Mouse (Mus musculus): ENCODE data around the gene Gm49388. TPM values are rescaled to one million over a fixed set of nuclear protein-coding genes. Genes with fewer than 3 reads are reported as not detected.

The Gm49388 gene
- polyA plus RNA-seq, 1 experiment: not detected

GRCm38 (mm10) chr7:127808821-127809220 lies 23.4 kb downstream of the Gm49388 start:
- Histone ChIP-seq H3K27ac (ENCODE audit: insufficient read depth, low read length) (no peak overlapping the region), H3K36me3 (ENCODE audit: control insufficient read depth, insufficient read depth, low read length, poor library complexity, severe bottlenecking) (no peaks in the 10 kb centered on the region), H3K9ac (ENCODE audit: low read depth, poor library complexity, severe bottlenecking) (no peak overlapping the region), H3K4me1 (ENCODE audit: control insufficient read depth, insufficient read depth, low read length) (no peaks in the 10 kb centered on the region), H3K27me3 (ENCODE audit: control insufficient read depth, insufficient read depth, low read length, poor library complexity, severe bottlenecking) (no peaks in the 10 kb centered on the region), H3K4me3 (ENCODE audit: low read depth, low read length) (no peak overlapping the region), H3K9me3 (replicated peaks; ENCODE audit: control insufficient read depth, insufficient read depth, low read length, poor library complexity, severe bottlenecking) (no peaks in the 10 kb centered on the region)
- TF ChIP-seq EP300 (IDR thresholded peaks at IDR 0.05; ENCODE audit: insufficient read depth, low read depth, low read length): no peak
- no peak for TF ChIP-seq CTCF (IDR thresholded peaks at IDR 0.05; ENCODE audit: low read depth, low read length)
- TF ChIP-seq POLR2A (IDR thresholded peaks at IDR 0.05; ENCODE audit: insufficient read depth, low read length): no peak

GRCm38 (mm10) chr7:127809846-127810245 lies 24.4 kb downstream of the Gm49388 start:
- Histone ChIP-seq H3K9ac (ENCODE audit: low read depth, poor library complexity, severe bottlenecking) (no peak overlapping the region), H3K4me1 (ENCODE audit: control insufficient read depth, insufficient read depth, low read length) (no peaks in the 10 kb centered on the region), H3K4me3 (ENCODE audit: low read depth, low read length) (no peak overlapping the region), H3K27me3 (ENCODE audit: control insufficient read depth, insufficient read depth, low read length, poor library complexity, severe bottlenecking) (no peaks in the 10 kb centered on the region), H3K9me3 (replicated peaks; ENCODE audit: control insufficient read depth, insufficient read depth, low read length, poor library complexity, severe bottlenecking) (no peaks in the 10 kb centered on the region), H3K36me3 (ENCODE audit: control insufficient read depth, insufficient read depth, low read length, poor library complexity, severe bottlenecking) (no peaks in the 10 kb centered on the region), H3K27ac (ENCODE audit: insufficient read depth, low read length) (no peak overlapping the region)
- no peak for TF ChIP-seq EP300 (IDR thresholded peaks at IDR 0.05; ENCODE audit: insufficient read depth, low read depth, low read length)
- no peak for TF ChIP-seq POLR2A (IDR thresholded peaks at IDR 0.05; ENCODE audit: insufficient read depth, low read length)
- TF ChIP-seq CTCF (IDR thresholded peaks at IDR 0.05; ENCODE audit: low read depth, low read length): no peak

- no peaks in the 10 kb centered on the region for H3K27me3 ChIP-seq (ENCODE audit: control insufficient read depth, insufficient read depth, low read length, poor library complexity, severe bottlenecking)
- H3K36me3 ChIP-seq (ENCODE audit: control insufficient read depth, insufficient read depth, low read length, poor library complexity, severe bottlenecking): no peaks in the 10 kb centered on the region
- H3K27ac ChIP-seq (ENCODE audit: insufficient read depth, low read length): no peak overlapping the region
- H3K9me3 ChIP-seq (replicated peaks; ENCODE audit: control insufficient read depth, insufficient read depth, low read length, poor library complexity, severe bottlenecking): no peaks in the 10 kb centered on the region
- H3K4me1 ChIP-seq (ENCODE audit: control insufficient read depth, insufficient read depth, low read length): no peaks in the 10 kb centered on the region
- peak overlapping the region; percentile 51 for H3K4me3 ChIP-seq (ENCODE audit: low read depth, low read length)
- H3K9ac ChIP-seq (ENCODE audit: low read depth, poor library complexity, severe bottlenecking): 0 out of 2 replicates have a peak overlapping the region, but pooled peaks have one; percentile 19
- TF ChIP-seq CTCF (IDR thresholded peaks at IDR 0.05; ENCODE audit: low read depth, low read length) (no peak), POLR2A (IDR thresholded peaks at IDR 0.05; ENCODE audit: insufficient read depth, low read length) (no peak), EP300 (IDR thresholded peaks at IDR 0.05; ENCODE audit: insufficient read depth, low read depth, low read length) (no peak)
These were observed 25.2 kb downstream of the Gm49388 start for GRCm38 (mm10) chr7:127810650-127811049.

GRCm38 (mm10) chr7:127811240-127811639 lies 25.8 kb downstream of the Gm49388 start:
- Histone ChIP-seq H3K36me3 (ENCODE audit: control insufficient read depth, insufficient read depth, low read length, poor library complexity, severe bottlenecking) (no peaks in the 10 kb centered on the region), H3K9me3 (replicated peaks; ENCODE audit: control insufficient read depth, insufficient read depth, low read length, poor library complexity, severe bottlenecking) (no peaks in the 10 kb centered on the region), H3K4me1 (ENCODE audit: control insufficient read depth, insufficient read depth, low read length) (no peaks in the 10 kb centered on the region), H3K4me3 (ENCODE audit: low read depth, low read length) (peak overlapping the region; percentile 51), H3K9ac (ENCODE audit: low read depth, poor library complexity, severe bottlenecking) (0 out of 2 replicates have a peak overlapping the region, but pooled peaks have one; percentile 19), H3K27ac (ENCODE audit: insufficient read depth, low read length) (no peak overlapping the region), H3K27me3 (ENCODE audit: control insufficient read depth, insufficient read depth, low read length, poor library complexity, severe bottlenecking) (no peaks in the 10 kb centered on the region)
- TF ChIP-seq POLR2A (IDR thresholded peaks at IDR 0.05; ENCODE audit: insufficient read depth, low read length): no peak
- TF ChIP-seq CTCF (IDR thresholded peaks at IDR 0.05; ENCODE audit: low read depth, low read length): no peak
- no peak for TF ChIP-seq EP300 (IDR thresholded peaks at IDR 0.05; ENCODE audit: insufficient read depth, low read depth, low read length)

- Histone ChIP-seq H3K4me1 (ENCODE audit: control insufficient read depth, insufficient read depth, low read length) (no peaks in the 10 kb centered on the region), H3K27ac (ENCODE audit: insufficient read depth, low read length) (no peak overlapping the region), H3K4me3 (ENCODE audit: low read depth, low read length) (no peak overlapping the region), H3K9ac (ENCODE audit: low read depth, poor library complexity, severe bottlenecking) (no peak overlapping the region), H3K9me3 (replicated peaks; ENCODE audit: control insufficient read depth, insufficient read depth, low read length, poor library complexity, severe bottlenecking) (no peaks in the 10 kb centered on the region), H3K36me3 (ENCODE audit: control insufficient read depth, insufficient read depth, low read length, poor library complexity, severe bottlenecking) (no peaks in the 10 kb centered on the region), H3K27me3 (ENCODE audit: control insufficient read depth, insufficient read depth, low read length, poor library complexity, severe bottlenecking) (no peaks in the 10 kb centered on the region)
- no peak for TF ChIP-seq EP300 (IDR thresholded peaks at IDR 0.05; ENCODE audit: insufficient read depth, low read depth, low read length)
- no peak for TF ChIP-seq CTCF (IDR thresholded peaks at IDR 0.05; ENCODE audit: low read depth, low read length)
- TF ChIP-seq POLR2A (IDR thresholded peaks at IDR 0.05; ENCODE audit: insufficient read depth, low read length): no peak
These were observed 26.9 kb downstream of the Gm49388 start for GRCm38 (mm10) chr7:127812292-127812691.

- Histone ChIP-seq H3K4me1 (ENCODE audit: control insufficient read depth, insufficient read depth, low read length) (no peaks in the 10 kb centered on the region), H3K27ac (ENCODE audit: insufficient read depth, low read length) (no peak overlapping the region), H3K36me3 (ENCODE audit: control insufficient read depth, insufficient read depth, low read length, poor library complexity, severe bottlenecking) (no peaks in the 10 kb centered on the region), H3K9me3 (replicated peaks; ENCODE audit: control insufficient read depth, insufficient read depth, low read length, poor library complexity, severe bottlenecking) (no peaks in the 10 kb centered on the region), H3K4me3 (ENCODE audit: low read depth, low read length) (no peak overlapping the region), H3K9ac (ENCODE audit: low read depth, poor library complexity, severe bottlenecking) (no peak overlapping the region), H3K27me3 (ENCODE audit: control insufficient read depth, insufficient read depth, low read length, poor library complexity, severe bottlenecking) (no peaks in the 10 kb centered on the region)
- no peak for TF ChIP-seq CTCF (IDR thresholded peaks at IDR 0.05; ENCODE audit: low read depth, low read length)
- TF ChIP-seq POLR2A (IDR thresholded peaks at IDR 0.05; ENCODE audit: insufficient read depth, low read length): no peak
These were observed 28.4 kb downstream of the Gm49388 start for GRCm38 (mm10) chr7:127813821-127814220.
